ENCODE assay signal across 22 mouse cellular contexts in the genomic region with DNA sequence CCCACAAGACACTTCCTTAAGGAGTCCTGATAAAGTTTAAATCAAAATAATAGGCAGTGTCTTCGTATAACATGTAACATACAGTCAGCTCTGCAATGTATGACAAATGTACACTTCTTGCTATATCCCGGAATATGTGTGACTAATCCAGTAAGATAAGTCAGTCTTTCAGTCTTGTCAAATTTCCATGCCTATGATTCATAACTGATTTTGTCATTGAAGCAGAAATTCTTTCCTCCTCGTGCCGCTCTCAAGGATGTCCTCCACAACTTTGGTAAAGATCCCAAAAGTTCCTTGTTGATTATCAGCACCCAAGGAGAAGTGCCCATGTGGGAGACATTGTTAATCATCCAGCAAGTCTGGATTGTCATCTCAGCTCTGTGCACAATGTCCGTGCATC. TPM values are rescaled to one million over a fixed set of nuclear protein-coding genes. Genes with fewer than 3 reads are reported as not detected.
DNase-seq lines count a peak whose midpoint lies in the region; ATAC-seq lines count a peak whose summit lies in the region.
"Had no signal": no experiment of that assay in that cellular context is flagged by ENCODE, and none has a peak within 500 bp of the region (broad histone marks: within the 10 kb centered on the region; RNA-seq: fewer than 3 reads in every experiment).

No protein-coding gene starts in this region.

- H3K4me3 ChIP-seq in forebrain, embryonic 12.5 days (replicated peaks), result no peak overlapping the region
- no peak overlapping the region for H3K4me3 ChIP-seq in hindbrain, embryonic 11.5 days (ENCODE audit: low read depth, low read length)
- H3K4me3 ChIP-seq: embryonic facial prominence, embryonic 13.5 days; embryonic facial prominence, embryonic 15.5 days had no signal

- 92% methylated on average over 5 of the region's 5 CpGs for WGBS in forebrain, embryonic 12.5 days
- 92% methylated on average over 5 of the region's 5 CpGs for WGBS in hindbrain, embryonic 11.5 days

- no peak overlapping the region for H3K4me2 ChIP-seq in forebrain, embryonic 12.5 days
- H3K4me2 ChIP-seq in hindbrain, embryonic 11.5 days (replicated peaks; ENCODE audit: low read depth, low read length), result no peak overlapping the region
- H3K4me2 ChIP-seq: embryonic facial prominence, embryonic 13.5 days; embryonic facial prominence, embryonic 15.5 days had no signal

- DNase-seq in adrenal gland, adult 2 months, result peak; percentile 18
- DNase-seq in adrenal gland, postnatal 4 days (ENCODE audit: low spot score in 2 of 2), result no peak
- peak; percentile 47 for DNase-seq in NIH3T3 (ENCODE audit: low read depth)
- no peak for DNase-seq in hindbrain, embryonic 11.5 days (ENCODE audit: low spot score)
- DNase-seq: adrenal gland, adult 8-10 months; adrenal gland, postnatal 14 days; adrenal gland, postnatal 36 days; cerebellum, adult 11 months; cerebellum, adult 18-20 months; cerebellum, adult 8-10 months; cerebellum, adult 9-11 months; cerebellum, postnatal 14 days; cerebellum, postnatal 36 days; embryo, embryonic 11 days had no signal

- no peaks in the 10 kb centered on the region for H3K36me3 ChIP-seq in forebrain, embryonic 12.5 days (replicated peaks)
- no peaks in the 10 kb centered on the region for H3K36me3 ChIP-seq in hindbrain, embryonic 11.5 days (ENCODE audit: control insufficient read depth, insufficient read depth, low read length)
- H3K36me3 ChIP-seq: embryonic facial prominence, embryonic 13.5 days; embryonic facial prominence, embryonic 15.5 days; G1E had no signal

- H3K9ac ChIP-seq in forebrain, embryonic 12.5 days, result no peak overlapping the region
- H3K9ac ChIP-seq in hindbrain, embryonic 11.5 days (ENCODE audit: low read depth, low read length), result no peak overlapping the region
- H3K9ac ChIP-seq: embryonic facial prominence, embryonic 13.5 days; embryonic facial prominence, embryonic 15.5 days had no signal

- H3K9me3 ChIP-seq in forebrain, embryonic 12.5 days, result no peaks in the 10 kb centered on the region
- H3K9me3 ChIP-seq in hindbrain, embryonic 11.5 days (ENCODE audit: control insufficient read depth, low read length), result no peaks in the 10 kb centered on the region
- H3K9me3 ChIP-seq: embryonic facial prominence, embryonic 13.5 days; embryonic facial prominence, embryonic 15.5 days; G1E had no signal

- H3K27ac ChIP-seq in forebrain, embryonic 12.5 days, result no peak overlapping the region
- H3K27ac ChIP-seq in hindbrain, embryonic 11.5 days (ENCODE audit: low read depth, low read length), result no peak overlapping the region
- H3K27ac ChIP-seq: embryonic facial prominence, embryonic 13.5 days; embryonic facial prominence, embryonic 15.5 days had no signal

- H3K27me3 ChIP-seq in forebrain, embryonic 12.5 days, result no peaks in the 10 kb centered on the region
- H3K27me3 ChIP-seq in hindbrain, embryonic 11.5 days (ENCODE audit: control insufficient read depth, insufficient read depth, low read length), result no peaks in the 10 kb centered on the region
- H3K27me3 ChIP-seq: CH12.LX; embryonic facial prominence, embryonic 13.5 days; embryonic facial prominence, embryonic 15.5 days had no signal

- H3K4me1 ChIP-seq in forebrain, embryonic 12.5 days, result no peaks in the 10 kb centered on the region
- no peaks in the 10 kb centered on the region for H3K4me1 ChIP-seq in hindbrain, embryonic 11.5 days (replicated peaks; ENCODE audit: control insufficient read depth, insufficient read depth, low read length)

- no peak for ATAC-seq in forebrain, embryonic 12.5 days (ENCODE audit: low FRiP score)
- ATAC-seq in hindbrain, embryonic 11.5 days (ENCODE audit: low FRiP score), result no peak
- ATAC-seq: CD4-positive, CD25-positive, alpha-beta regulatory T cell, adult 4 months; forebrain, embryonic 14.5 days; forebrain, embryonic 16.5 days had no signal

RNA-seq across cellular contexts. Expression of gene Tnfaip3, which starts 11.3 kb away (rescaled TPM):
- total RNA-seq in adrenal gland, adult 2 months (2021), result 1 to 10 TPM; 6.3 to 7.2 TPM
- polyA plus RNA-seq in adrenal gland, adult 2 months (2012; rRNA removed), result 1.2 and 1.3 TPM in 2 replicates
- 1 to 10 TPM; 5.6 to 5.8 TPM for total RNA-seq in adrenal gland, postnatal 4 days (2021)
- polyA plus RNA-seq in forebrain, embryonic 12.5 days (2016; fragmentation: Nextera tagmentation; extraction: Ambion mirVana), result 0.92 and 1.5 TPM in 2 replicates
- 1.4 and 2.0 TPM in 2 replicates for polyA plus RNA-seq in hindbrain, embryonic 11.5 days (2014; fragmentation: Nextera tagmentation; extraction: Ambion mirVana)

Comparison
In these comparisons a context has a peak if more than half of its experiments do, and no peak if none do; other contexts are left out.
1. DNase-seq: peak in adrenal gland, adult 2 months (single experiment) and NIH3T3 (single experiment); none in adrenal gland, postnatal 4 days (0 of 2) and hindbrain, embryonic 11.5 days (single experiment).